Comparison of ENCODE assay signal across 16 mouse cellular contexts in genomic region chr1:104848256-104848919, GRCm38 (mm10).
DNase-seq lines count a peak whose midpoint lies in the region; ATAC-seq and TF ChIP-seq lines count a peak whose summit lies in the region.
"Had no signal": no experiment of that assay in that cellular context is flagged by ENCODE, and none has a peak within 500 bp of the region (broad histone marks: within the 10 kb centered on the region; RNA-seq: fewer than 3 reads in every experiment).

No protein-coding gene starts in this region.

- intact Hi-C loops in left cerebral cortex, postnatal 14 days (cut with DNase I) = no loop called here

- H3K9ac ChIP-seq in midbrain, embryonic 11.5 days (ENCODE audit: low read length) = no peak overlapping the region
- H3K9ac ChIP-seq in midbrain, embryonic 16.5 days (ENCODE audit: low read depth, low read length) = no peak overlapping the region
- H3K9ac ChIP-seq in hindbrain, postnatal 0 days (replicated peaks; ENCODE audit: low read length) = no peak overlapping the region
- H3K9ac ChIP-seq: heart, embryonic 12.5 days; liver, postnatal 0 days; stomach, embryonic 15.5 days had no signal

- TF ChIP-seq POLR2A in thymus, adult 2 months (IDR thresholded peaks at IDR 0.05; ENCODE audit: control insufficient read depth, extremely low read depth, insufficient read depth, low read length, poor library complexity) = no peak

- 18% methylated on average over 2 of the region's 2 CpGs for WGBS in midbrain, embryonic 11.5 days
- WGBS in midbrain, embryonic 16.5 days = 10% methylated on average over 2 of the region's 2 CpGs
- 24% methylated on average over 2 of the region's 2 CpGs for WGBS in hindbrain, embryonic 10.5 days
- WGBS in hindbrain, postnatal 0 days = 10% methylated on average over 2 of the region's 2 CpGs
- 78% methylated on average over 2 of the region's 2 CpGs for WGBS in thymus, adult 2 months

- no peak overlapping the region for H3K27ac ChIP-seq in midbrain, embryonic 11.5 days (ENCODE audit: low read depth, low read length)
- H3K27ac ChIP-seq in midbrain, embryonic 16.5 days (ENCODE audit: low read length) = no peak overlapping the region
- peak overlapping the region; percentile 69 for H3K27ac ChIP-seq in hindbrain, embryonic 10.5 days
- peak overlapping the region; percentile 21; the same call in 1 of the 2 replicates for H3K27ac ChIP-seq in hindbrain, postnatal 0 days
- H3K27ac ChIP-seq in thymus, adult 2 months (ENCODE audit: control insufficient read depth, insufficient read depth, low read length) = no peak overlapping the region
- H3K27ac ChIP-seq: kidney, postnatal 0 days; stomach, embryonic 15.5 days had no signal

- no peaks in the 10 kb centered on the region; the same call in 1 of the 2 replicates for H3K4me1 ChIP-seq in midbrain, embryonic 11.5 days (ENCODE audit: control insufficient read depth, insufficient read depth, low read length)
- H3K4me1 ChIP-seq in midbrain, embryonic 16.5 days (ENCODE audit: control insufficient read depth, insufficient read depth, low read length) = no peaks in the 10 kb centered on the region
- peaks cover 16% of the 10 kb centered on the region for H3K4me1 ChIP-seq in hindbrain, embryonic 10.5 days (replicated peaks)
- H3K4me1 ChIP-seq in hindbrain, postnatal 0 days (ENCODE audit: insufficient read depth, low read length) = no peaks in the 10 kb centered on the region
- no peaks in the 10 kb centered on the region for H3K4me1 ChIP-seq in thymus, adult 2 months (replicated peaks; ENCODE audit: control insufficient read depth, insufficient read depth, low read length)
- H3K4me1 ChIP-seq: heart, embryonic 12.5 days; megakaryocyte, embryonic 14.5 days; stomach, embryonic 15.5 days had no signal

- ATAC-seq in midbrain, embryonic 11.5 days (ENCODE audit: low FRiP score) = peak; percentile 93
- no peak for ATAC-seq in midbrain, embryonic 16.5 days
- ATAC-seq in hindbrain, postnatal 0 days = peak; percentile 87
- ATAC-seq: intestine, embryonic 16.5 days; liver, postnatal 0 days had no signal

- no peak overlapping the region for H3K4me2 ChIP-seq in midbrain, embryonic 11.5 days
- H3K4me2 ChIP-seq in midbrain, embryonic 16.5 days (ENCODE audit: low read length) = no peak overlapping the region
- no peak overlapping the region for H3K4me2 ChIP-seq in hindbrain, postnatal 0 days (ENCODE audit: low read depth, low read length)
- H3K4me2 ChIP-seq: heart, embryonic 12.5 days; stomach, embryonic 15.5 days had no signal

- no peaks in the 10 kb centered on the region for H3K9me3 ChIP-seq in midbrain, embryonic 11.5 days (ENCODE audit: control insufficient read depth, low read length)
- H3K9me3 ChIP-seq in midbrain, embryonic 16.5 days (replicated peaks; ENCODE audit: control insufficient read depth, low read length, poor library complexity, severe bottlenecking) = no peaks in the 10 kb centered on the region
- no peaks in the 10 kb centered on the region for H3K9me3 ChIP-seq in hindbrain, embryonic 10.5 days
- H3K9me3 ChIP-seq in hindbrain, postnatal 0 days (ENCODE audit: low read length) = no peaks in the 10 kb centered on the region
- H3K9me3 ChIP-seq: heart, embryonic 12.5 days; stomach, embryonic 15.5 days had no signal

- peak; percentile 86 for DNase-seq in midbrain, embryonic 11.5 days (ENCODE audit: low spot score, missing footprints)
- DNase-seq in hindbrain, embryonic 10.5 days (ENCODE audit: low spot score) = no peak
- peak; percentile 28 for DNase-seq in hindbrain, postnatal 0 days (ENCODE audit: low spot score)
- no peak for DNase-seq in thymus, adult 2 months
- no peak for DNase-seq in left cerebral cortex, postnatal 14 days (ENCODE audit: low spot score in 2 of 2)
- DNase-seq in thymus, postnatal 36 days = no peak
- DNase-seq: adrenal gland, postnatal 36 days; liver, postnatal 0 days; lung, postnatal 14 days; right cerebral cortex, postnatal 14 days had no signal

- no peak for TF ChIP-seq CTCF in hindbrain, postnatal 0 days (IDR thresholded peaks at IDR 0.05; ENCODE audit: low read depth)
- no peak for TF ChIP-seq CTCF in thymus, adult 2 months (IDR thresholded peaks at IDR 0.05; ENCODE audit: borderline replicate concordance, control insufficient read depth, extremely low read depth, insufficient read depth, low read length, poor library complexity)

- no peaks in the 10 kb centered on the region for H3K36me3 ChIP-seq in midbrain, embryonic 11.5 days (ENCODE audit: control insufficient read depth, insufficient read depth, low read length)
- no peaks in the 10 kb centered on the region for H3K36me3 ChIP-seq in midbrain, embryonic 16.5 days (ENCODE audit: control insufficient read depth, insufficient read depth, low read length)
- H3K36me3 ChIP-seq in hindbrain, embryonic 10.5 days = no peaks in the 10 kb centered on the region
- no peaks in the 10 kb centered on the region for H3K36me3 ChIP-seq in hindbrain, postnatal 0 days (ENCODE audit: insufficient read depth, low read length)
- H3K36me3 ChIP-seq in thymus, adult 2 months (ENCODE audit: control insufficient read depth, insufficient read depth, low read length) = no peaks in the 10 kb centered on the region
- H3K36me3 ChIP-seq: heart, embryonic 12.5 days; stomach, embryonic 15.5 days had no signal

- H3K4me3 ChIP-seq in midbrain, embryonic 11.5 days (ENCODE audit: low read depth, low read length) = no peak overlapping the region
- H3K4me3 ChIP-seq in midbrain, embryonic 16.5 days (ENCODE audit: low read depth, low read length) = no peak overlapping the region
- no peak overlapping the region for H3K4me3 ChIP-seq in hindbrain, embryonic 10.5 days
- no peak overlapping the region for H3K4me3 ChIP-seq in hindbrain, postnatal 0 days (ENCODE audit: low read length)
- H3K4me3 ChIP-seq in thymus, adult 2 months (ENCODE audit: control insufficient read depth, insufficient read depth, low read length) = no peak overlapping the region
- H3K4me3 ChIP-seq: heart, embryonic 12.5 days; megakaryocyte, embryonic 14.5 days; stomach, embryonic 15.5 days had no signal

- H3K27me3 ChIP-seq in midbrain, embryonic 11.5 days (ENCODE audit: control insufficient read depth, insufficient read depth, low read length) = no peaks in the 10 kb centered on the region
- no peaks in the 10 kb centered on the region for H3K27me3 ChIP-seq in midbrain, embryonic 16.5 days (ENCODE audit: control insufficient read depth, insufficient read depth, low read depth, low read length)
- no peaks in the 10 kb centered on the region for H3K27me3 ChIP-seq in hindbrain, embryonic 10.5 days (ENCODE audit: insufficient read depth, poor library complexity, severe bottlenecking)
- H3K27me3 ChIP-seq in hindbrain, postnatal 0 days (ENCODE audit: insufficient read depth, low read length) = no peaks in the 10 kb centered on the region
- H3K27me3 ChIP-seq in thymus, adult 2 months (ENCODE audit: control insufficient read depth, insufficient read depth, low read length) = no peaks in the 10 kb centered on the region
- H3K27me3 ChIP-seq: heart, embryonic 12.5 days; megakaryocyte, embryonic 14.5 days; stomach, embryonic 15.5 days had no signal

Comparison
In these comparisons a context has a peak if more than half of its experiments do, and no peak if none do; other contexts are left out.
1. DNase-seq: peak in midbrain, embryonic 11.5 days (single experiment) and hindbrain, postnatal 0 days (single experiment); none in hindbrain, embryonic 10.5 days (single experiment), thymus, adult 2 months (single experiment), left cerebral cortex, postnatal 14 days (0 of 2) and thymus, postnatal 36 days (0 of 2).
2. H3K27ac ChIP-seq: peak in hindbrain, embryonic 10.5 days (single experiment) and hindbrain, postnatal 0 days (single experiment); none in midbrain, embryonic 11.5 days (single experiment), midbrain, embryonic 16.5 days (single experiment) and thymus, adult 2 months (single experiment).